Mouse (Mus musculus) naive thymus-derived CD4-positive, alpha-beta T cell, adult 2 months (primary cell): ENCODE data around the gene Clk1.
"Not testable (repeated sequence)": the region's sequence is repeated elsewhere in the genome, so short reads cannot be mapped to it uniquely, and the experiment has no call there.

Experiments used
- DNase-seq: peaks from one replicate; pipeline ENCODE4 v3.0.0-alpha.2; 2011; ENCODE audit warnings: low read depth

The Clk1 gene

DNA sequence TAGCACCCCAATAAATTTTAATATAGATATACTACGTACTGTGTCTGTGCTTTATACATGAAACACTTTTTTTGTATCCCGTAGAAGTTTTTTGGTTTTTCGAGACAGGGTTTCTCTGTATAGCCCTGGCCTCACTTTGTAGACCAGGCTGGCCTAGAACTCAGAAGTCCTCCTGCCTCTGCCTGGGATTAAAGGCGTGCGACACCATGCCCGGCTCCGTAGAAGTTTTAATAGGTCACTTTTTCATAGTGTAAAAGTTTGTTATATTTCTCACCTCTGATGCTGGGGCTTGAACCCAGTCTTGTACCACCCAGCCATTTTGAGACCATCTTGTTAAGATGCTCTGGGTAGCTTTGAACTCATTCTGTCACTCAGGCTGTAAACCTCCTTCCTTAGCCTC is 16.5 kb downstream of the Clk1 start:
- DNase-seq: no peak

DNA sequence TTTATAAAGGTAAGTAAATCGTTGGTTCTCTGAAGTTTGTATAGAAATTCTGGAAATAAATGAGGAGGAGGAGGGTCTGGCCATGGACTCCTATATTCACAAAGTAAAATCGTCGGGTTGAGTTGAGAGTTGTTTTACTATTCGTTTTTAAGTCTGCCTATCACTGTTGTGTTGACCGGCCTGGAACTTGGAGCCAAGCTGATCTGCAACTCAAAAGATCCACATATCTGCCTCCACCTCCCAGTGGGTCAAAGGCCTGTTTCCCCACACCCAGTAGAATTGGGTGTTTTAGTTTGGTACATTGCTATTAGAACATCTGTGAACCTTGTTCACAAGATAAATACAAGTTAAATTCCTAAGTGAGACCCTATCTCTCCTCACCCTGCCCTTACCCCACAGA is 20.1 kb downstream of the Clk1 start:
- no peak for DNase-seq

DNA sequence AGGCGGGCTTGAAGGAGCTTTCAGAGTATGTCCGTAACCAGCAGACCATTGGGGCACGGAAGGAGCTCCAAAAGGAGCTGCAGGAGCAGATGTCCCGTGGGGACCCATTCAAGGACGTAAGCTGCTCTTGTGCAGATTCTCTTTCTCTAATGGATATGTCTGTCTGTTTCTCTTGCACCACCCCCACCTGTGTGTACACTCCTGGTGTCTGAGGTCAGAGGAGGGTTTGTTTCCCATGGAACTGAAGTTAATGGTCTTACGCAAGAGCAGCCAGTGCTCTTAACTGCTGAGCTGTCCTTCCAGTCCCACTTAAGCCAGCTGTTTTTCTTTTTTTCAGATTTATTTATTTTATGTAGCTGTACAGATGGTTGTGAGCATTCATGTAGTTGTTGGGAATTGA is 22.5 kb downstream of the Clk1 start:
- peak; percentile 1 for DNase-seq

DNA sequence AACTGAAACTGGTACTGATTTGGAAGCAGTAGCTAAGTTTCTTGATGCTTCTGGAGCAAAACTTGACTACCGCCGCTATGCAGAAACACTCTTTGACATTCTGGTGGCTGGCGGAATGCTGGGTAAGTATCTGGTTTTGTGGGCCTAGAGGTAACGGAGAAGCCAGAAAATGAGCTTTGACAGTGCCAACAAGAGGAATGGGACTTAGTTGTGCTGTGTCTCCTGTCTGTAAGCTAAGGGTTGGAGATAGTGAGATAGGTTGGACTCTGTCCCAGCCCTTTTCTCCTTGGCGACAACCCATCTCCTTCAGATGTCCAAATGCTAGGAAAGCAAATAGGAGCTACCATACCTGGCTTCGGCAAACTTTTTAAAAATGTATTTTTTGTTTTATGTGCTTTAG is 26.1 kb downstream of the Clk1 start:
- DNase-seq: no peak

DNA sequence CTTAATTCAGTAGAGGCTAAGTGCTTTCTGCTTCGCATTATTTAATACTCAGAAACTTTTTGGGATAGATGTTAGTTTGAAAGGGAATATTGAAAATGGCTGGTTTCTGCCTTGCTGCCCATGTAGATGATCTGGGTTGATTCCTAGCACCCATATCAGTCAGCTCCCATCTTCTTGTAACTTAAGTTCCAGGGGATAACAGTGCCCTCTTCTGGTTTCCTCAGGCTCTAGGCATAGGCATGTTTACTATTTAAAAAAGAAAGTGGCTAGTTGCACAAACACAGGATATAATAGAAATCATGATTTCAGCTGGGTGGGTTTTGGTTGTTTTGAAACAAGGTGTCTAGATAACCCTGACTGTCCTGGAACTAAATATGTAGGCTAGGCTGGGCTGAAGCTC is 27.7 kb downstream of the Clk1 start:
- DNase-seq: peak; percentile 36

DNA sequence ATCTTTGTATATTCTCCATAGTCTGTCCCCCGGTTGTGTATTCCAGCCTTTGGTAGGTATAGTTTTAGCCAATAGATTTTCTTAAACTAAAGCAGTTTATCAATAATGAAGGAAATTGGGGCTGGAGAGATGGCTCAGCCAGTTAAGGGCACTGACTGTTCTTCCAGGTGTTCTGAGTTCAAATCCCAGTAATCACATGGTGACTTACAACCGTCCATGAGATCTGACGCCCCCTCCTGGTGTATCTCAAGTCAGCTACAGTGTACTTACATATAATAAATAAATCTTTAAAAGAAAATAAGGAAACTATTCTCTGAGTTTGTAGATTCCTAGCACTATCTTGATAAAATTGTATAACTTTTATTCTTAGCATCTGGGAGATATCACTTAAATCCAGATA is 28.5 kb downstream of the Clk1 start:
- DNase-seq: peak; percentile 38

DNA sequence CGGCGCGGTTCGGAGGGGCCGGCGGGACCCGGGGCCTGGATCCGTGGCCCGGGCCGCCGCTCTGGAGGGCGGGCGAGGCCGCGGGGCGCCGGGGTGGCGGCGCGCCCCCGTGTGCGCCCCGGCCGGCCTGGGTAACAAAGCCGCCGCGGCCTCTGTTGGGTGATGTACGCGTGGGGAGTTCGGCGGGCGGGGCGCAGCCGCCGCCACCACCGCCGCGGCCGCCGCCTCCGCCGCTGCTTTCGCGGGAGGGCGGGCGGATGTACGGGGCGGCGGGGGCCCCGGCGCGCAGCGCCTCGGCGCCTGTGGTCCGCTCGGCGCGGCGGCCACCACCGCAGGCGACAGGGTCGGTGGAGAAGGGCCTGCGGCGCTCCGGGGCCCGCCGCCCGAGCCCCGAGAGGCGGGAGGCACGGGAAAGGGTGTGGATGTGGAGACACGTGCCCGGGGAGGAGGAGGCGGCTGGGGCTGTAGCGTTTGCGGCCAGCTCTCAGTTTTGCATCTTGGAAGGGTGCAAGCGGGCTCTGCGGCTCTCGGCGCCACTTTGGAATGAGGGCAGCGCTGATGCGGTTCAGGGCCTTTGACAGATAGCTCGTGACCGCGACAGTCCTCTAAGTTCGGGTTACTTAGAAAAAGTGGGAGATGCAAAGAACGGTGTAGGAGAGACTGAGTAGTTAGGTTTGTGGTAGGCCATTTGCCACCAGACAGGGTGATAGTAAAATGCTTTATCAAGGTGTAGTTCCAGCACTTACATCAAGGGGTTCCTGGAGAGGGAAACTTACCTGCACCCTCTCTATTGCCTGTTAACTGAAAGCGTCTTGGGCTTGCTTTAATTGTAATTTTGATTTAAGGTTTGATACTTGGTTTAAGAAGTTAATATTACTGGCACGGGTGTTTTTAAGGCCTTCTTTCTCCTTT is 30.3 kb downstream of the Clk1 start:
- DNase-seq: peak; percentile 69

DNA sequence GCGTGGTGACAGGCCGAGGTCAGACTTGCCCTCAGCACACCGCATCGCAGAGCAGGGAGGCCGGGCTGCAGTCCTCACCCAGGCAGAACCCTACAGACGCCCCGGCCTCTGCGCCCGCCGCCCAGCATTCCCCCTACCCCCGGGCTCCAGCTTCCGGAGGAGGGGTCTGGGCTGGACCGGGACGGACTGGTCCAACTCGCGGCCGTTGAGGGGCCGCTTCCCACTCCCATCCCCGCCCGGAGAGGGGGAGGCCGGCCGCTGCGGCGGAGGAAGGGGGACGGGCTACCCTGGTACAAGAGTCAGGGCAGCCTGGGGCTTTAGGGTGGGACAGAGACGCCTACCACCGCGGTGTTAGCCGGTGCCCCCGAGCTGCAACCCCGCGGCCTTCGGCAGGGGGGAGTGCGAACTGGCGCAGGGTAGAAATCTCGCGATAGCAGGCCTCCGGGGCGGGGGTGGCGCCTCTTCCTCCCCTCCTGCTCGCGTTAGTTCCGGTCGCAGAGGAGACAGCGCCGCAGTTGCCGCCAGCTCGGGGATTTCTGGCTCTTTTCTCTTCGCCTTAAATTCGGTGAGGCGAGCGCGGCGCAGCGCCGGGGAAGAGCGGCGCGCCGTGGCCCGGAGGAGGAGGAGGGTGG is 31.1 kb downstream of the Clk1 start, which contains the start of gene Bzw1:
Gene Bzw1, plus strand, starts transcription at position 247 of the 632 bp plus-strand sequence.
- peak; percentile 96 for DNase-seq

DNA sequence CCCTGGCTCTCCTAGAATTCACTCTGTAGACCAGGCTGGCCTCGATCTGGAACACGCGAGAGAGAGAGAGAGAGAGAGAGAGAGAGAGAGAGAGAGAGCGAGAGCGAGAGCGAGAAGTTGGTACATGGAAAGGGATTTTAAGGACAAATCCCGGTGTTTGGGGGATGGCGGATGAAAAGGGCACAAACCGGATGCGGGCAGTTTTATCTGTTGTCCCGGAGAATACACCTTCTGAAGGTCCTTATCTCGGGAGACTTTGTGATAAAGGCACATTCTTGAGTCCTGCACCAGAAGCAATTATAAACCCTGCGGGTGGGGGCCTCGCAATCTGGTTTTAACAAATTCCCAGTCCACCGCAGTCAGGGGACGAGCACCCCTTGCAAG is 31.6 kb downstream of the Clk1 start:
- DNase-seq: no peak

DNA sequence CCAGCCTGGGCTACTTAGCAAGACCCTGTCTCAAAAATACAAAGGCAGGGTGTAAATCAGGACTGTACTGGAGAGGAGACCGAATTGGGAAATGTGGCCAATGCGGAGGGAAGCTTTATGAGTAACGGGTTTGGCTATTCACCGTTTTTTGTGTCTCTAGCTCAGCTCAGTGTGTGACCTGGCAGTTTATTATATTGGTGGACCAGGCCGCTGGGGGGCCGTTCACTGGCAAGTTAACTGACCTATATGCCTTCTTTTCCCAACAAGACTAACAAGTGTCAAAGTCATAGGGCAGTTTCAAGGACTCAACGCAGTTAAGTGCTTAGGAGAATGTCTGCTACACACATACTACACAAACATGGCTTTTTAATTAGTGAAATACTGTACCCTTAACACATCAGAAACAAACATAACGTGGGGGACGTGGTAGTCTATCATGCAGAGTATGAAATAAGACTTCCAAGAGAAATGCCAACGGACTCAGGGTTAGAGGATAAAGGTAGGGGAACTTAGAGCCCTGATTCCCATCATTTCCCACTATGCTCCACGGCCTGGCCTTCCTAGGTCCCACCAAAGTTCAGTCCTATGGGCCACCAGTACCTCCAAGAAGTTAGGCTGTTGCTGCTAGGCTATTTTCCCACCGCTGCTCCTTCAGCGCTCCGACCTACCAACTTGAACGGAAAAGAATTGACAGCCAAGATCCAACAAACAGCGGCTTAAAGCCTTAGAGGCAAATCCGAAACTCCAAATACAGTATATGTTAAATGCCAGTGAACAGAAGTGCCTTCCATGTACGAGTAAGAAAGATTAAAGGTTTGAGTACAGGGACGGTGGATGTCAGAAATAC is 32.2 kb downstream of the Clk1 start:
- no peak for DNase-seq

DNA sequence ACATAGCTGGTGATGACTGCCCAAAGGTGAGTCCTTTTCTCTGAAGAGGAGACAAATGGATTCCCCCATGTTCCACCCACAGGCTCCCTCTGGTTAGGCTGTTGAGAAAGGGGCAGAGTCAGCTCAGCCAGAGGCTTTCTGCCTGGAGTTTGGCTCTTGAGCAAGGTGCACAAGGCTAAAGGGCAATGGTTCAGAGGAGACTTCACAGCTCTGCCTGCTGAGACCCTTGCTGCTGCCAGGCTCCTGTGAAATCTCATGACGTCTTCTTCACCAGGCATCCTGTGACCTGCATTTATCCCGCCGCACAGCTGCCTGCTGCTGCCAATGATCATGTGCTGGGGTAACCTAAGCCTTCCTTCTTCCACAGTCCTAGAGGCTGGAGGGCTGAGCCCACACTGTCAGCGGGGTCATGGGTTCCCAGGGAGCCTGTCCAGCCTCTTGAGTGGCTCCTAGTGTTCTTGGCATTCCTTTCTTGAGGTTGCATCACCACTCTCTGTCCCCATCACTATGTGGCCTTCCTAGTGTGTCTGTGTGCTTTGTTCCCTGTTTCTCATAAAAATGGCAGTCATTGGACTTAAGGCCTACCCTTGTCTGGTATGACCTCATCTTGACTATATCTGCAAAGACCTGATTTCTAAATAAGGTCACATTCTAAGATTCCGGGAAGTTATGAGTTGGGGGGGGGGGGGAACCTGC is 41.1 kb downstream of the Clk1 start:
- no peak for DNase-seq

DNA sequence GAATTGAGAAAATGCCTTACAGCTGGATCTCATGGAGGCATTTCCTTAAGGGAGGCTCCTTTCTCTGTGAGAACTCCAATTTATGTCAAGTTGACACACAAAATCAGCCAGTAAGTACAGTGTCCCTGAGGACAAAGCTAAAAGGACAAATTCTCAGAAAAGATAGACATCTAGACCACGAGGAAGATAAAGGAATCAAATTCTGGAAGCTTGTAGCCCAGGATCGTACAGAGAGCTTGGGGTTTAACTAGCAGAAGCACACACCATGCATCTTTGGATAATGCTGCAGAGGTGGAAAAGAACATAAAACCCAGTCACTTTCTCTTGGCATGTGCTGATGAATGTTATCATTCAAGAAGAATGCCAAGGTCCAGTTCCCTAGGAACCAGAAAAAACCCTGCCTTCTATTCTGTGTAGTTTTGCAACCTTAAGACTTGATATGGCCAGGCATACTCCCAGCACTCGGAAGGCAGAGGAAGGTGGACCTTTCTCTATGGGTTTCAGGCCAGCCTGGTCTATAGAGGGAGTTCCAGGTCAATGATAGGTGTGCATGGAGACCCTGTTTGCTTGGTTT is 48.2 kb downstream of the Clk1 start:
- no peak for DNase-seq

DNA sequence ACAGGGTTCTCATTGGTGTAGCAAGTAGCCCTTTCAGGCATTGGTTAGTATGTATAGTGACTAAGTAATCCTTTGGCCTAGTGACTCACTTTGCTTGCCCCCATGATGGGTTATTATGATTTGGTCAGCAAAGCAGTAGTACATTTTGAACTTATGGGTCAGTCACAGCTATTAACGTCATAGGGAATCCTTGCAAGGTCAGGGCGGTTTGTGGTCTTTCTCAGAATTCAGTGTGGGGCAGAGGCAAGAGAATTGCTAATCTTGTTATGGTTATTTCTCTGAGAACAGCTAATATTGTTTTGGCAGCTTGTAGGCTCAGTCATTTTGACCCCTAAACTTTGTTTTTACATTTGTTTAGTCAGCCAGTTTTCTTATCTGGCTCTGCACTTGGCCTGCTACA is 49.6 kb downstream of the Clk1 start:
- not testable (repeated sequence) for DNase-seq

DNA sequence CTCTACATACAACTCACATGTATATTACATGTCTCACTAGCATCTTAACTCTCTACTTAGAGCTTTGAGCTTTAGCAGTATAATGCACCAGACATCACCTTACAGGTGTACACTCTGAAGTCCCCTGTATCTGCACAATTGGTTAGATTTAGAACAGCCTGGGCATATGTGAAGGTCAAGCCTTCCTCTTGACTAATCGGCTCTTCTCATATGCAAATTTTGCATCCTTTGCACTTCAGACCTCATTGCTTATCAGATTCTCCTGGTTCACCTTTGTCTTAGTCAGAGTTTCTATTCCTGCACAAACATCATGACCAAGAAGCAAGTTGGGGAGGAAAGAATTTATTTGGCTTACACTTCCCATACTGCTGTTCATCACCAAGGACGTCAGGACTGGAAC is 54.1 kb downstream of the Clk1 start:
- DNase-seq: no peak

DNA sequence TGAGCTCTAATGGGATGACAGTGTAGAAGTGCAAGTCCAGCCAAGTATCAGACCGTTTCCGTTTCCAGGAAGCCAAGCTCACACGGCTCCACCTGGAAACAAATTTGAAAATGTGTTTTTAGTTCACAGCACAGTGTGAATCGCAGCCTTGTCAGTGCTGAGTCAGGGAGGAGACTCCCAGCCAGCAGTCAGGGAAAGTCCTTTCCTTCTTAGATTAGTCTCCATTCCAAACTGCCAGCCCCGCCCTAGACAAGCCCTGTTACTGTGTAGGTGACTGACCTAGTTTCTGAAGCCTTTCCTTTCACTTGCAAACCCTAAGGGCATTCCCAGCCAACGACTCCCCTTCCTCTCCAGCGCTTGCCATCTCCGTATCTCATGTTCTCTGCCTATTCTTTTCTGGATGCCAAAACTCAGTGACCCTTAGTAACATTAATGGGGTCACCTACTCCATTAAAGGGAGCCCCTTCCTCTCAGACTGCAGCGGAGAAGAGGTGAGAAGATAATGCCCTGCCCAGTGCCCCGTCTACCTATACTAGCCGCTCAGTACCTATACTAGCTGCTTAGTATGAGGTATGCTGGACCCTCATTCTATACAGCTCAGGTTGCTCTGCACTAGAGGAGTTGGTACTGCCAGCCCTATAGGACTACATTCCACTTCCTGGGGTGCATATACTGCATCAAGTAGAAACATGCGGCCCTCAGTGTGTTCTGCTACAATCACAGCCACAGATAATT is 57.0 kb downstream of the Clk1 start:
- DNase-seq: no peak

DNA sequence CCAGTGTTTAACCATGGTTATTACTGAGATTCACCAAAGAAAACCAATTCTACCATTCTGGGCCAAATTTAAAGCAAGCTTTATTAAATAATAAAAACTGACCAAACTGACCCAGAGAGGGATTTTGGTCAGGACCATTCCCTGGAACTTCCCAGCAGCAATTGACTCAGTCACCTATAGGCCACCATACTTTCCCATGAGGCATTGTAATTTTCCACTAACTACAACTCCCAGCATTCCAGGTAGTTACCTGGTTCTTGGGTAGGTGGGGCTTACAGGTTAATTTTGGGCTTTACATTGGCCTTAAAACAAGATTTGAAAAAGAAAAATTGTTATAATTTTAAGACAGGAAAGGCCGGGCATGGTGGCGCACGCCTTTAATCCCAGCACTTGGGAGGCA is 58.0 kb downstream of the Clk1 start:
- no peak for DNase-seq

DNA sequence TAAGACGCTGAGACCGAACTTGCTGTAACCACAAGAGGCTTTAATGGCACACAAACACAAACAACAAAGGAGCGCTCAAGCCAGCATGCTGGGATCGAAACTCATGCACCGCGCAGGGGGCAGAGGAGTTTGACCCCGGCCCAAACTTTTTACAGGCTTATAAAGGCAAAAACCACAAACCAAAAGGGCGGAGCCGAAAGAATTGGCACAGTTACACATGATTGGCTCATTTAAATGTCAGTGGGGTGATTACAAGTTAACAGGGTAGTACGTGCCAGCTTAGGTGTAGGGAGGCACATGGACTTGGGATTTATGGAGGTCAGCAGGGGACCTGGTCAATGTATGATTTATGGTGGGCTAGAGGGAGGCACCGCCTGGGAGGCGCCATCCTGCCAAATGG is 59.3 kb downstream of the Clk1 start:
- DNase-seq: no peak

DNA sequence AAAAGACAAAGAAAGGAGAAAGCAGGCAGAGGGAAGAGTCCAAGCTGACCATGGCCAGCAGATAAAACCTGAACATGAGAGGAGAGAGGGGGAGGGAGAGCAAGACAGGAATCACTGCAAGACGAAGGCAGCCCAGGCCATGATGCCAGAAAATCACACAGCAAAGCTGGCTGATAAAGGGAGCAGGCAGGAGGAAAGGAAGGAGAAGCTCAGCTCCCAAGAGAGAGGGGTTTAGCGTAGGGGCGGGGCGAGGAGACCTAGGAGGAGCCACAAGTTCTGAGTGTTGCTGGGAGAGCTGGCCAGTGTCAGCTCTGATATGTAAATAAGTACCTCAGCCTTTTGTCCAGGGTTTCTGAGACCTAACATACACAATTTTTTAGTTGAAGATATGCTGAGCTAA is 61.6 kb downstream of the Clk1 start:
- DNase-seq: no peak
